Mouse (Mus musculus) G1E (cell line): ENCODE measurements around the gene Csrnp2.

Experiments
- CTCF ChIP-seq: IDR thresholded peaks from 2 replicates; pipeline ENCODE4 v1.5.1; 2012; ENCODE audit warnings: low read depth, low read length, inconsistent platforms, mixed read lengths
- GATA1 ChIP-seq: IDR thresholded peaks from 2 replicates; pipeline ENCODE4 v1.6.1; 2012; ENCODE audit warnings: borderline replicate concordance, low read length, inconsistent platforms, mixed read lengths
- GATA2 ChIP-seq: IDR thresholded peaks from 2 replicates; pipeline ENCODE4 v1.6.1; 2012; ENCODE audit warnings: low read depth, low read length, inconsistent platforms, borderline replicate concordance
- POLR2AphosphoS5 ChIP-seq: IDR thresholded peaks from 2 replicates; pipeline ENCODE4 v1.6.1; 2012; ENCODE audit warnings: low read depth, low read length, inconsistent platforms; ENCODE audit not compliant: insufficient replicate concordance
- TAL1 ChIP-seq: conservative IDR thresholded peaks from 2 replicates; pipeline ENCODE4 v1.6.1; 2012; ENCODE audit warnings: low read depth, low read length, inconsistent platforms, mixed read lengths

GRCm38 (mm10) chr15:100539411-100539810 lies 44.1 kb upstream of the Csrnp2 start:
- no peak for TF ChIP-seq CTCF
- no peak for TF ChIP-seq POLR2AphosphoS5
- no peak for TF ChIP-seq GATA2
- no peak for TF ChIP-seq GATA1
- no peak for TF ChIP-seq TAL1
